8 mouse cellular contexts compared by ENCODE assay signal in the genomic region with DNA sequence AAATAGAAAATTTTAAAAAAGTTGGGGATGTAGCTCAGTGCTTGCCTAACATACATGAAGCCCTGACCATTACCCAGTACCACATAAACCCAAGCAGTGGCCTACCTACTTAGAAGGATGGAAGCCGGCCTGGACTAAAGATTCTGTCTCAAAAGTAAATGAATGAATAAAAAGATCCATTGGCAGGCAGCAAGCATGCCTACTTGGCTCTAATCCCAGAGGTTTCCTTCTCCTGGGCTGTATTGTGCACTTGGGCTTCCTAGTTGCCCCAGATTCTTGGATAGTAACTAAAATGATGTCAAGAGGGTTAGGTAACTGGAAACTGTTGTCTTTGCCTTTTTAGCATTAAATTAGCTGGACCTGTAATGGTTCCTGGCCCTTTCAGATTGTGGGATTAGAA. TPM values are rescaled to one million over a fixed set of nuclear protein-coding genes. Genes with fewer than 3 reads are reported as not detected.
DNase-seq lines count a peak whose midpoint lies in the region; ATAC-seq and TF ChIP-seq lines count a peak whose summit lies in the region.

No protein-coding gene starts in this region.

- WGBS in lung, embryonic 14.5 days = 0% methylated on average over 1 of the region's 1 CpGs
- WGBS in lung, adult 2 months = 9% methylated on average over 1 of the region's 1 CpGs
- 10% methylated on average over 1 of the region's 1 CpGs for WGBS in embryonic facial prominence, embryonic 10.5 days
- WGBS in intestine, postnatal 0 days = 0% methylated on average over 1 of the region's 1 CpGs
- WGBS in midbrain, postnatal 0 days = 0% methylated on average over 1 of the region's 1 CpGs

- peak overlapping the region; percentile 82 for H3K9ac ChIP-seq in lung, embryonic 14.5 days
- no peak overlapping the region for H3K9ac ChIP-seq in intestine, postnatal 0 days (ENCODE audit: low read depth, low read length)
- peak overlapping the region; percentile 76 for H3K9ac ChIP-seq in midbrain, postnatal 0 days (replicated peaks; ENCODE audit: low read length, poor library complexity, severe bottlenecking)

- DNase-seq in lung, embryonic 14.5 days = peak; percentile 42
- DNase-seq in lung, adult 2 months = no peak
- DNase-seq in embryonic facial prominence, embryonic 10.5 days (ENCODE audit: low spot score) = no peak
- peak; percentile 68 for DNase-seq in midbrain, postnatal 0 days (ENCODE audit: low spot score)
- DNase-seq in thymus, postnatal 4 days = no peak
- DNase-seq in right cerebral cortex, postnatal 14 days = no peak

- peak overlapping the region; percentile 97 for H3K4me2 ChIP-seq in lung, embryonic 14.5 days
- H3K4me2 ChIP-seq in intestine, postnatal 0 days (replicated peaks; ENCODE audit: low read depth) = peak overlapping the region; percentile 96
- H3K4me2 ChIP-seq in midbrain, postnatal 0 days (ENCODE audit: low read depth, low read length, poor library complexity, severe bottlenecking) = peak overlapping the region; percentile 82

- TF ChIP-seq CTCF in lung, embryonic 14.5 days (IDR thresholded peaks at IDR 0.05; ENCODE audit: low read depth) = no peak
- no peak for TF ChIP-seq CTCF in lung, adult 2 months (IDR thresholded peaks at IDR 0.05; ENCODE audit: insufficient read depth, low read length)
- TF ChIP-seq CTCF in intestine, postnatal 0 days (IDR thresholded peaks at IDR 0.05; ENCODE audit: low read depth) = no peak
- no peak for TF ChIP-seq CTCF in midbrain, postnatal 0 days (IDR thresholded peaks at IDR 0.05)

- peaks cover 6% of the 10 kb centered on the region; the same call in 1 of the 2 replicates for H3K4me1 ChIP-seq in lung, embryonic 14.5 days (ENCODE audit: insufficient read depth)
- H3K4me1 ChIP-seq in lung, adult 2 months (ENCODE audit: control insufficient read depth, insufficient read depth, low read length) = peaks cover 2% of the 10 kb centered on the region
- peaks cover 25% of the 10 kb centered on the region for H3K4me1 ChIP-seq in embryonic facial prominence, embryonic 10.5 days
- H3K4me1 ChIP-seq in intestine, postnatal 0 days (replicated peaks; ENCODE audit: control insufficient read depth, insufficient read depth, low read length) = no peaks in the 10 kb centered on the region; the same call in 1 of the 2 replicates
- peaks cover 15% of the 10 kb centered on the region for H3K4me1 ChIP-seq in midbrain, postnatal 0 days (ENCODE audit: insufficient read depth, low read length)

- no peak for TF ChIP-seq POLR2A in lung, adult 2 months (IDR thresholded peaks at IDR 0.05; ENCODE audit: borderline replicate concordance, extremely low read depth, low read depth, low read length)

- no peaks in the 10 kb centered on the region for H3K27me3 ChIP-seq in lung, embryonic 14.5 days (ENCODE audit: insufficient read depth, low read length)
- H3K27me3 ChIP-seq in embryonic facial prominence, embryonic 10.5 days (replicated peaks; ENCODE audit: low read depth, poor library complexity, severe bottlenecking) = no peaks in the 10 kb centered on the region
- H3K27me3 ChIP-seq in intestine, postnatal 0 days (replicated peaks; ENCODE audit: control insufficient read depth, insufficient read depth, low read length) = no peaks in the 10 kb centered on the region
- H3K27me3 ChIP-seq in midbrain, postnatal 0 days (ENCODE audit: insufficient read depth, low read length) = no peaks in the 10 kb centered on the region

- ATAC-seq in lung, embryonic 14.5 days (ENCODE audit: insufficient read depth) = no peak
- ATAC-seq in intestine, postnatal 0 days = no peak
- no peak for ATAC-seq in midbrain, postnatal 0 days (ENCODE audit: low FRiP score)
- ATAC-seq in erythroid progenitor cell, adult 5-6 weeks (replicated peaks; ENCODE audit: low FRiP score, poor library complexity, severe bottlenecking) = no peak

- no peaks in the 10 kb centered on the region for H3K9me3 ChIP-seq in lung, embryonic 14.5 days (ENCODE audit: low read depth, low read length)
- H3K9me3 ChIP-seq in embryonic facial prominence, embryonic 10.5 days = no peaks in the 10 kb centered on the region
- H3K9me3 ChIP-seq in intestine, postnatal 0 days (ENCODE audit: control insufficient read depth) = no peaks in the 10 kb centered on the region
- no peaks in the 10 kb centered on the region for H3K9me3 ChIP-seq in midbrain, postnatal 0 days (ENCODE audit: low read length)

- peak overlapping the region; percentile 94 for H3K4me3 ChIP-seq in lung, embryonic 14.5 days (ENCODE audit: low read depth, low read length)
- no peak overlapping the region for H3K4me3 ChIP-seq in lung, adult 2 months (replicated peaks; ENCODE audit: extremely low read depth, low read depth, low read length)
- H3K4me3 ChIP-seq in embryonic facial prominence, embryonic 10.5 days = peak overlapping the region; percentile 96
- H3K4me3 ChIP-seq in intestine, postnatal 0 days (ENCODE audit: low read depth, low read length) = peak overlapping the region; percentile 96
- H3K4me3 ChIP-seq in midbrain, postnatal 0 days (ENCODE audit: low read depth, low read length) = peak overlapping the region; percentile 91

- peaks cover 11% of the 10 kb centered on the region; the same call in 1 of the 2 replicates for H3K36me3 ChIP-seq in lung, embryonic 14.5 days (ENCODE audit: insufficient read depth)
- peaks cover 39% of the 10 kb centered on the region for H3K36me3 ChIP-seq in embryonic facial prominence, embryonic 10.5 days (replicated peaks)
- 0 out of 2 replicates have a peak, but pooled peaks cover 4% of the 10 kb centered on the region for H3K36me3 ChIP-seq in intestine, postnatal 0 days (ENCODE audit: control insufficient read depth, insufficient read depth)
- H3K36me3 ChIP-seq in midbrain, postnatal 0 days (ENCODE audit: insufficient read depth, low read length) = peaks cover 3% of the 10 kb centered on the region; the same call in 1 of the 2 replicates

- H3K27ac ChIP-seq in lung, embryonic 14.5 days (ENCODE audit: low read depth) = no peak overlapping the region
- H3K27ac ChIP-seq in embryonic facial prominence, embryonic 10.5 days (replicated peaks) = no peak overlapping the region
- H3K27ac ChIP-seq in intestine, postnatal 0 days (ENCODE audit: low read depth, low read length) = no peak overlapping the region
- no peak overlapping the region; the same call in 1 of the 2 replicates for H3K27ac ChIP-seq in midbrain, postnatal 0 days (ENCODE audit: low read depth, low read length)

RNA-seq across cellular contexts. Expression of a gene that starts 1.6 kb away (rescaled TPM):
- polyA plus RNA-seq in lung, embryonic 14.5 days (2014; fragmentation: Nextera tagmentation; extraction: Ambion mirVana) = 5.4 and 5.9 TPM in 2 replicates
- 36.6 and 37.0 TPM in 2 replicates for polyA plus RNA-seq in lung, adult 2 months (2012; rRNA removed)
- polyA plus RNA-seq in embryonic facial prominence, embryonic 10.5 days (2016; fragmentation: Nextera tagmentation; extraction: Ambion mirVana) = 3.5 and 3.6 TPM in 2 replicates
- polyA plus RNA-seq in intestine, postnatal 0 days (2015; fragmentation: Nextera tagmentation; extraction: Ambion mirVana) = 2.5 and 2.6 TPM in 2 replicates
- 32.9 and 40.8 TPM in 2 replicates for total RNA-seq in midbrain, postnatal 0 days (2014; rRNA removed)
- 4.3 and 5.2 TPM in 2 replicates for polyA plus RNA-seq in midbrain, postnatal 0 days (2015; fragmentation: Nextera tagmentation; extraction: Ambion mirVana)
- 2.5 and 10.5 TPM in 2 replicates for total RNA-seq in erythroid progenitor cell, adult 5-6 weeks (2015; ENCODE audit: low replicate concordance)
- 3.9 and 9.4 TPM in 2 replicates for total RNA-seq in erythroid progenitor cell, adult 5-6 weeks (2017; ENCODE audit: low replicate concordance)

RNA-seq across cellular contexts. Expression of a gene that starts 23.4 kb away (rescaled TPM):
- 11.6 and 11.7 TPM in 2 replicates for polyA plus RNA-seq in lung, embryonic 14.5 days (2014; fragmentation: Nextera tagmentation; extraction: Ambion mirVana)
- polyA plus RNA-seq in lung, adult 2 months (2012; rRNA removed) = 13.7 and 36.2 TPM in 2 replicates
- polyA plus RNA-seq in embryonic facial prominence, embryonic 10.5 days (2016; fragmentation: Nextera tagmentation; extraction: Ambion mirVana) = 15.5 and 16.6 TPM in 2 replicates
- polyA plus RNA-seq in intestine, postnatal 0 days (2015; fragmentation: Nextera tagmentation; extraction: Ambion mirVana) = 2.1 and 3.8 TPM in 2 replicates
- 9.8 and 11.6 TPM in 2 replicates for total RNA-seq in midbrain, postnatal 0 days (2014; rRNA removed)
- polyA plus RNA-seq in midbrain, postnatal 0 days (2015; fragmentation: Nextera tagmentation; extraction: Ambion mirVana) = 12.8 and 14.8 TPM in 2 replicates
- total RNA-seq in erythroid progenitor cell, adult 5-6 weeks (2015; ENCODE audit: low replicate concordance) = 1.7 TPM in 1 of 2 replicates, not detected in the other
- total RNA-seq in erythroid progenitor cell, adult 5-6 weeks (2017; ENCODE audit: low replicate concordance) = not detected in 2 replicates

RNA-seq across cellular contexts. Expression of a gene that starts 25.9 kb away (rescaled TPM):
- not detected in 2 replicates for polyA plus RNA-seq in lung, embryonic 14.5 days (2014; fragmentation: Nextera tagmentation; extraction: Ambion mirVana)
- not detected in 2 replicates for polyA plus RNA-seq in lung, adult 2 months (2012; rRNA removed)
- polyA plus RNA-seq in embryonic facial prominence, embryonic 10.5 days (2016; fragmentation: Nextera tagmentation; extraction: Ambion mirVana) = 0.54 TPM in 1 of 2 replicates, not detected in the other
- 0.22 TPM in 1 of 2 replicates, not detected in the other for polyA plus RNA-seq in intestine, postnatal 0 days (2015; fragmentation: Nextera tagmentation; extraction: Ambion mirVana)
- not detected in 2 replicates for total RNA-seq in midbrain, postnatal 0 days (2014; rRNA removed)
- polyA plus RNA-seq in midbrain, postnatal 0 days (2015; fragmentation: Nextera tagmentation; extraction: Ambion mirVana) = 0.42 and 0.65 TPM in 2 replicates
- 0.42 TPM in 1 of 2 replicates, not detected in the other for total RNA-seq in erythroid progenitor cell, adult 5-6 weeks (2015; ENCODE audit: low replicate concordance)
- total RNA-seq in erythroid progenitor cell, adult 5-6 weeks (2017; ENCODE audit: low replicate concordance) = 86.5 TPM in 1 of 2 replicates, not detected in the other

RNA-seq across cellular contexts. Expression of a gene that starts 33.9 kb away (rescaled TPM):
- 18.9 and 19.9 TPM in 2 replicates for polyA plus RNA-seq in lung, embryonic 14.5 days (2014; fragmentation: Nextera tagmentation; extraction: Ambion mirVana)
- 22.1 and 22.8 TPM in 2 replicates for polyA plus RNA-seq in lung, adult 2 months (2012; rRNA removed)
- polyA plus RNA-seq in embryonic facial prominence, embryonic 10.5 days (2016; fragmentation: Nextera tagmentation; extraction: Ambion mirVana) = 18.9 and 20.3 TPM in 2 replicates
- 15.0 and 18.5 TPM in 2 replicates for polyA plus RNA-seq in intestine, postnatal 0 days (2015; fragmentation: Nextera tagmentation; extraction: Ambion mirVana)
- 27.9 and 30.4 TPM in 2 replicates for total RNA-seq in midbrain, postnatal 0 days (2014; rRNA removed)
- 34.3 and 40.9 TPM in 2 replicates for polyA plus RNA-seq in midbrain, postnatal 0 days (2015; fragmentation: Nextera tagmentation; extraction: Ambion mirVana)
- total RNA-seq in erythroid progenitor cell, adult 5-6 weeks (2015; ENCODE audit: low replicate concordance) = not detected in 2 replicates
- total RNA-seq in erythroid progenitor cell, adult 5-6 weeks (2017; ENCODE audit: low replicate concordance) = 1.4 and 1.8 TPM in 2 replicates

RNA-seq across cellular contexts. Expression of a gene that starts 41.9 kb away (rescaled TPM):
- 10.9 and 11.0 TPM in 2 replicates for polyA plus RNA-seq in lung, embryonic 14.5 days (2014; fragmentation: Nextera tagmentation; extraction: Ambion mirVana)
- 5.6 and 5.9 TPM in 2 replicates for polyA plus RNA-seq in lung, adult 2 months (2012; rRNA removed)
- polyA plus RNA-seq in embryonic facial prominence, embryonic 10.5 days (2016; fragmentation: Nextera tagmentation; extraction: Ambion mirVana) = 16.2 and 16.4 TPM in 2 replicates
- 17.4 and 18.4 TPM in 2 replicates for polyA plus RNA-seq in intestine, postnatal 0 days (2015; fragmentation: Nextera tagmentation; extraction: Ambion mirVana)
- 15.6 and 16.8 TPM in 2 replicates for total RNA-seq in midbrain, postnatal 0 days (2014; rRNA removed)
- 10.6 and 11.0 TPM in 2 replicates for polyA plus RNA-seq in midbrain, postnatal 0 days (2015; fragmentation: Nextera tagmentation; extraction: Ambion mirVana)
- 2.9 and 3.6 TPM in 2 replicates for total RNA-seq in erythroid progenitor cell, adult 5-6 weeks (2015; ENCODE audit: low replicate concordance)
- 1.4 and 3.3 TPM in 2 replicates for total RNA-seq in erythroid progenitor cell, adult 5-6 weeks (2017; ENCODE audit: low replicate concordance)

Comparison
In these comparisons a context has a peak if more than half of its experiments do, and no peak if none do; other contexts are left out.
1. DNase-seq: peak in lung, embryonic 14.5 days (single experiment) and midbrain, postnatal 0 days (single experiment); none in lung, adult 2 months (single experiment), embryonic facial prominence, embryonic 10.5 days (single experiment), thymus, postnatal 4 days (single experiment) and right cerebral cortex, postnatal 14 days (single experiment).
2. Peak in every context shown above with its lines, with median percentiles within 50 percentile points of each other: H3K4me2 ChIP-seq.